Mouse (Mus musculus) kidney, adult 2 months (tissue): ENCODE results near the gene Lrp8.

Experiments used
- CTCF ChIP-seq: fragments of 200-500 bp; conservative IDR thresholded peaks from 2 replicates; pipeline ENCODE4 v1.5.1; 2011; ENCODE audit warnings: low read depth, mild to moderate bottlenecking, control low read depth, low read length, moderate library complexity, mixed read lengths; ENCODE audit not compliant: insufficient read depth, insufficient read length
- POLR2A ChIP-seq: fragments of 200-500 bp; IDR thresholded peaks from one replicate; pipeline ENCODE4 v1.6.1; 2011; ENCODE audit warnings: low read depth, low read length, control low read depth

- TF ChIP-seq CTCF (no peak), POLR2A (no peak)
These were observed 1.5 kb downstream of the Lrp8 start for GRCm38 (mm10) chr4:107803351-107804106.
